Mouse (Mus musculus) limb, embryonic 10.5 days (tissue): Measurements from ENCODE around the gene Gm17359. TPM values are rescaled to one million over a fixed set of nuclear protein-coding genes. Genes with fewer than 3 reads are reported as not detected.

Experiments used
- DNase-seq: peaks from one replicate; pipeline ENCODE4 v3.0.0-alpha.2; 2017; ENCODE audit warnings: low spot score
- H3K27ac ChIP-seq: fragments of 300-500 bp; sonication (generic); 2 replicates; pipeline ENCODE4 v1.5.1; 2016; ENCODE audit warnings: mild to moderate bottlenecking
- H3K27me3 ChIP-seq: fragments of 300-500 bp; sonication (generic); 2 replicates; pipeline ENCODE4 v1.6.1; 2016; ENCODE audit warnings: low read depth, mild to moderate bottlenecking; ENCODE audit not compliant: poor library complexity, severe bottlenecking
- H3K36me3 ChIP-seq: fragments of 300-500 bp; sonication (generic); 2 replicates; pipeline ENCODE4 v1.6.1; 2016; ENCODE audit warnings: mild to moderate bottlenecking, moderate library complexity
- H3K4me1 ChIP-seq: fragments of 300-500 bp; sonication (generic); 2 replicates; pipeline ENCODE4 v1.6.1; 2016
- H3K4me3 ChIP-seq: fragments of 300-500 bp; sonication (generic); 2 replicates; pipeline ENCODE4 v1.5.1; 2016; ENCODE audit warnings: mild to moderate bottlenecking, moderate library complexity
- H3K9me3 ChIP-seq: fragments of 300-500 bp; sonication (generic); replicated peaks from 2 replicates; pipeline ENCODE4 v1.6.1; 2016; ENCODE audit warnings: mild to moderate bottlenecking
- WGBS: fragments of 180-500 bp; shearing (Covaris S2); methylation state at CpG from one replicate; pipeline ENCODE4 v1.1.7; 2016; 5-methylcytosine and 5-hydroxymethylcytosine counted together
- polyA plus RNA-seq: library from polyadenylated mRNA; unstranded; fragments of >200 nt; fragmentation: Nextera tagmentation; extraction: Ambion mirVana; gene quantifications from 2 replicates; pipeline ENCODE4 v1.2.1, GENCODE M21; 2016

The Gm17359 gene
- polyA plus RNA-seq, 1 experiment from 2014 or later: not detected

DNA sequence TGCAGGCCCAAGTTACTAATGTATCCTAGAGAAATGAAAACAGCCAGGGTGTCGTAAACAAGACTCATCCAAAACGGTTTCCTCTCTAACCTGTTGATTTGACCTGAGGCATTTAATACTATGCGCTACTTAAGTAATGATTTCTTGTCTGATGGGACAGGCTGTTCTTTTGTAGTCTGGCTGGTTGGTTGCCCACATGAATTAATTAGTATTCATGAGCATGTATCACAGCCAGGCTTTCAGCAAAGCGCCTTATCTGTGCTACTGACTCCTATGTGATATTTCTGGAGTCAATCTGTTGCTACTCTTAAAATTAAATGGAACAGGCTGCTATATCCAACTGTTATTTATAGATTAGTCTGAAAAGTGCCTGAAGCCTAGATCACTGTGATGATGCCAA is 138.4 kb downstream of the Gm17359 start:
- Histone ChIP-seq H3K27ac (no peak overlapping the region), H3K4me3 (no peak overlapping the region), H3K36me3 (peaks cover 36% of the 10 kb centered on the region), H3K9me3 (no peaks in the 10 kb centered on the region), H3K27me3 (no peaks in the 10 kb centered on the region), H3K4me1 (no peaks in the 10 kb centered on the region)
- no peak for DNase-seq
- 82% methylated on average over 4 of the region's 4 CpGs for WGBS

DNA sequence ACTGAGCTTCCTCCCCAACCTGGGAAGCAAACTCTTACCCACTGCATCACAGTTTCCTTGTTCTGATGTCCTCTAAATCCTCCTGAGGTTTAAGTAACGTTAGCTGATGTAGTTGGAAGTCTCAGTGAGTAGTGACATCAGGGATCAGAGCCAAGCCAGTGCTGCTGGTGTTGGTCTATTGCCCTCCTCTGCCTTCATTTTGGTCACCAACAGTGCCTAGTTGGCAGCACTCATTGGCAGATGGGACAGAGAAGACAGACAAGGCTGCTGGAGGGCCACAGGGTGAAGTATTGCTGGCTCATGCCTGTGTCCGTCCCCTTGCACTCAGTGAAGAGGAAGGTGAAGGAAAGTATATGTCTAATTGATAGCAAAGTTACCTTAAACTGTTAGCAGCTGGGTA is 139.5 kb downstream of the Gm17359 start:
- Histone ChIP-seq H3K4me1 (no peaks in the 10 kb centered on the region), H3K36me3 (peaks cover 45% of the 10 kb centered on the region), H3K9me3 (no peaks in the 10 kb centered on the region), H3K4me3 (no peak overlapping the region), H3K27me3 (no peaks in the 10 kb centered on the region), H3K27ac (no peak overlapping the region)
- no peak for DNase-seq
- 84% methylated on average over 2 of the region's 2 CpGs for WGBS

DNA sequence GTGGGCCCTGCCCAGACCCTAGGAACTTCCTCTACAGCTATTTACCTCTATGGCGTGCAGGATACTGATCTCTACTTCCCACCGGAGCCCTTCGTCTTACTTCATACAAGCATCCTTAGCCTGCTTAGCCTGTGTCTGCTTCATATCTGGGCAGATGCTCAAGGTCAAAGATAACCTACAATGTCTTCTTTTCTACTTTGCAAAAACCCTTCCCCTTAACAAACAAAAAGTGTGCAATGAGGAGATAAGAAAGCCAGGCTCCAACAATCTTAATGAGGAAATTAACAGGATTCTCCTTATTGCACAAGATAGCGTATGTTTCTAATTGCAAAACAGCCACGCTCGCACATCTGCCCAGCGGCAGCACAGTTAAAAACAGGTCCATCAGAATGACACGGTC is 141.9 kb downstream of the Gm17359 start:
- Histone ChIP-seq H3K27ac (no peak overlapping the region), H3K4me3 (no peak overlapping the region), H3K4me1 (no peaks in the 10 kb centered on the region), H3K36me3 (peaks cover 52% of the 10 kb centered on the region), H3K9me3 (no peaks in the 10 kb centered on the region), H3K27me3 (no peaks in the 10 kb centered on the region)
- DNase-seq: no peak
- WGBS: 86% methylated on average over 8 of the region's 8 CpGs

DNA sequence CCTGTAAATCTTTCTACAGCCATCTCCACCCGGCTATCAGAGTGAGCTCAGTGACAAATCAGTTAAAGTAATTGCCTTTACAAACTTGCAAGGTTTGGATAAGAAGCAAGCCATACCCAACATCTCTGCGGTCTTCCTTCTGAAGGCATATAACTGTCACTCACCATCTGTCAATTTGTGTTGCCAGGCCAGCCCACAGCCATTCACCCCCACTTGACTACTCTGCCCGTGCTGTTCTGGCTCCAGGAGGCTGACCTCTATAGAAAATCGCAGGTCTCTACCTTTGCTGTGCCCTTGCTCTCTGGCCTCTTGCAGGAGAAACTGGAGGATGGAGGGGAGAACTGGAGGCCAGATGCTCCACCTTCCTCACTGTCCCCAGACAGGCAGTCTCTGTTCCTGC is 142.4 kb downstream of the Gm17359 start:
- H3K4me3 ChIP-seq: no peak overlapping the region
- H3K27me3 ChIP-seq: no peaks in the 10 kb centered on the region
- H3K27ac ChIP-seq: no peak overlapping the region
- no peaks in the 10 kb centered on the region for H3K4me1 ChIP-seq
- no peak for DNase-seq
- WGBS: 74% methylated on average over 4 of the region's 4 CpGs
- H3K9me3 ChIP-seq: no peaks in the 10 kb centered on the region
- H3K36me3 ChIP-seq: peaks cover 57% of the 10 kb centered on the region

DNA sequence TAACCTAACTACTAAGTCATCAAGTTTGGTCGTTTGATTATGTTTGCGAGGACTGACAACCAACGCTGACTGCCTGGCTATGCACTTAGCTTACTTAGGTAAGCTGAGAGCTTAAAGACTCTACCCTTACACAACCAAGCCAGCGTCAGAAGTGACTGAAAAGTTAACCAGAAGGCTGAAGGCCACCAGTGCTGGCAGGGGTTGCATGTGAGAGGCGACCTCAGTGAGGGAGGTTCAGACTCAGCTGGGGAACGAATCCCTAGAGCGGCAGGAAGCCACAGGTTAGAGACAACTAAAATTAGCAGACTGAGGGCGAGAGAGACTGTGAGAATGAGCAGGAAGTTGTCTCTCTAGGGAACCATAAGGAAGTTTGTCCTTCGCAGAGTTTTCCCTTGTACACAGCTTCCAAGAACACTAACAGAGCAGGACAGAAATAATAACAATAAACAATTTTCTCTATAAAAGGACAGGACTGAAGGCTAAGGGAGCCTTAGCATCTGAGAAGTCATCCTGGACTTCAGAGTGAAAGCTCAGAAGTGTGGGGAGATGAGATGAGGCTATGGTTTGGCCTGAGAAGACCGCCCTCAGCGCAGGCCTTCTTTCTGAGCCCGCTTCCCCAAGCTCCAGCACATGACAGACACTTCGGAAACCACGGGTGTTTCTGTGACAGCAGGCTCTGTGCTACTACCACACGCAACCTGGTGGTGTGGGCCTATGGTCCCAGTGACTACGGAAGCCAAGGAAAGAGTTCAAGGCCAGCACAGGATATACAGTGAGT is 148.0 kb downstream of the Gm17359 start:
- no peaks in the 10 kb centered on the region for H3K27me3 ChIP-seq
- no peak overlapping the region for H3K4me3 ChIP-seq
- peaks cover 70% of the 10 kb centered on the region for H3K36me3 ChIP-seq
- DNase-seq: no peak
- no peak overlapping the region for H3K27ac ChIP-seq
- no peaks in the 10 kb centered on the region for H3K4me1 ChIP-seq
- no peaks in the 10 kb centered on the region for H3K9me3 ChIP-seq
- WGBS: 88% methylated on average over 16 of the region's 16 CpGs

DNA sequence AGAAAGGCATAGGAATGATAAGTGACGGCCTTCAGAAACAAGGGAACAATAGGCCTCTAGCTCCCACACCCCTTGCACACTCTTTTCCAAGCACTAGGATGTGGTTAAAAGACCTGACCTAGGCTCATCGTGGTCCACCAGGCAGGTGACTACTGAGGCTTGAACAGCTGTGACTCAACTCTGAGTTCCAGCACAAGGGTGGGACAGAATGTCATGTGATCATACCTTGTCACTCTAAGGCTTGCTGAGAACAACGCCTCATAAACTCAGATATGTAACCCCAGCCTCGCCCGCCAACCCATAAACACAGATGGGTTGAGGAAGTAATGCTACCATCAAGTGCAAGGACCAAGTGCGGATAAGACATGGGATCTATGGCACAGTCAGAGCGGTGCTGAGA is 151.6 kb downstream of the Gm17359 start:
- H3K27ac ChIP-seq: no peak overlapping the region
- H3K4me1 ChIP-seq: no peaks in the 10 kb centered on the region
- H3K27me3 ChIP-seq: no peaks in the 10 kb centered on the region
- peaks cover 71% of the 10 kb centered on the region for H3K36me3 ChIP-seq
- no peak for DNase-seq
- H3K4me3 ChIP-seq: no peak overlapping the region
- WGBS: 96% methylated on average over 7 of the region's 7 CpGs
- H3K9me3 ChIP-seq: no peaks in the 10 kb centered on the region

DNA sequence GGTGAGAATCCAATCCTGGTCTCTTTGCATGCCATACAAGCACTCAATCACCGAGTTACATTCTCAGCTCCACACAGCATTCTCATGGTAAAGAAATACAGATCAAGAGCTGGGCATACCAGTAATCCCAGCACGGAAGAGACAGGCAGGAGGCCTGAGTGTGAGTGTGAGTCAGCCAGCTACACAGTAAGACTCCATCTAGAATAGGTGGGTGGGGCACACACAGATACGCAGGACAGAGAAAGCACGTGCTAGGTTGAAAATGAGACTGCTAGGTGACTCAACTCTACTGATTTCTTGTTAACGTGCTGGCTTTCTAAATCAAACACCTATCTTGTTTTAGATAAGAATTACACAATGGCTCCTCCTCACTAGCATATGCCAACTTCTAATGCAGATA is 153.6 kb downstream of the Gm17359 start:
- no peak for DNase-seq
- Histone ChIP-seq H3K36me3 (peaks cover 68% of the 10 kb centered on the region), H3K4me1 (no peaks in the 10 kb centered on the region), H3K27me3 (no peaks in the 10 kb centered on the region), H3K27ac (no peak overlapping the region), H3K9me3 (no peaks in the 10 kb centered on the region), H3K4me3 (no peak overlapping the region)
- WGBS: 93% methylated on average over 5 of the region's 5 CpGs

DNA sequence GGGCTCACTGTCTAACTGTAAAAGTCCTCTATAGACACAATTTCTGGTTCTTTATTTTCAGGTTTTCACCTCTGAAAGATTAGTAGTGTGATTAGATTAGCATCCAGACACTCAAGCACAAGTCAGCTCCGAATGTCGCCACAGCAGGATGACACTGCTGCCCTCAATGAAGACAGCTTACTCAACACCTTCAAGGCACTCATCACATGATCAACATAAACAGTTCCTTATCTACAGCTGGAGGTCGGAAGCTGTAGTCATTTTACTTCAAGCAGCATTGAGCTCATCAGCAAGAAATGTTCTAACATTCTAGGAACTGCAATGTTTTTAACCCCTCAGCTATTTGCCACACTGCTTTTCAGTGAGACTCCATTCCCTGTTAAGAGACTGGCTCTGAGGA is 155.2 kb downstream of the Gm17359 start:
- WGBS: 85% methylated on average over 3 of the region's 3 CpGs
- H3K27ac ChIP-seq: no peak overlapping the region
- peaks cover 1% of the 10 kb centered on the region for H3K4me1 ChIP-seq
- no peaks in the 10 kb centered on the region for H3K27me3 ChIP-seq
- no peaks in the 10 kb centered on the region for H3K9me3 ChIP-seq
- H3K36me3 ChIP-seq: peaks cover 57% of the 10 kb centered on the region
- no peak for DNase-seq
- no peak overlapping the region for H3K4me3 ChIP-seq

DNA sequence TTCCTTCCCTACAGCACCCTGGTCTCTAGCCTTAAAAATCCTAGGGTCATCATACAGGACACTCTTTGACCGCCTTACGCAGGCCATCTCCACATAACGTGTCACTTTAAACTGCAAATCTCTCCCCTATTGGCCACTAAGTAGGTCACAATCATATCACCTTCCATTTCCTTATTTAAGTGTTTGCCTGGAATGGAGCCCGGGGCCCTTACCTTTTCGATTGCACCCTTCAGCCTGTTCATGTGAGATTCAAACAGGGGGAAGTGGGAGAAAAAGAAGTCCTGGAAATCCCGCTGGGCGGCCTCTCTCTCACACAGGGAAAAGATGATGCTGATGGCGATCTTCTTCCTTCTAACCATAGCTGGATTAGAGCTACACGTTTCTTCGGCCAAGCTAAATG is 156.6 kb downstream of the Gm17359 start:
- 96% methylated on average over 10 of the region's 10 CpGs for WGBS
- no peaks in the 10 kb centered on the region for H3K27me3 ChIP-seq

DNA sequence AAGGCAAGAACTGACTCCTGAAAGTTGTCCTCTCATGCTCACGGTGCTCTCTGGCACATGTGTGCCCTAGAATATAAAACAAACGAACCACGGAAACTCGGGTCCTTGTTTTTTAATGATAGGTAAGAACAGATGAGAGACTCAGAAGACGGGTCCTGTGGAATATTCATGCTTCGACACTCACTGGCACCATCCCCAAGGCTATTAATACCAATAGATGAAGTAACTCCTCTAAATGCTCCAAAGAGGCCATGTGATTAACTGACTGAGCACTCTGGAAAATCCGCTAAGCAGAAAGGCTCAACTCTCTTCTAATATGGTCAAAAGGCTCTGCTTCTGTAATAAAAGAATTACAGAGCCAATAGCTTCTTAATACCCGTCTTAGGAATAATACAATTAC is 157.6 kb downstream of the Gm17359 start:
- peaks cover 4% of the 10 kb centered on the region for H3K4me1 ChIP-seq
- H3K9me3 ChIP-seq: no peaks in the 10 kb centered on the region
- no peak for DNase-seq
- H3K36me3 ChIP-seq: peaks cover 37% of the 10 kb centered on the region
- no peaks in the 10 kb centered on the region for H3K27me3 ChIP-seq
- 95% methylated on average over 8 of the region's 8 CpGs for WGBS
- H3K4me3 ChIP-seq: no peak overlapping the region
- no peak overlapping the region for H3K27ac ChIP-seq

More for the DNA sequence above, 156.6 kb downstream of the Gm17359 start:
- Histone ChIP-seq H3K4me1 (peaks cover 4% of the 10 kb centered on the region), H3K9me3 (no peaks in the 10 kb centered on the region), H3K27ac (no peak overlapping the region), H3K4me3 (no peak overlapping the region), H3K36me3 (peaks cover 47% of the 10 kb centered on the region)
- DNase-seq: no peak

DNA sequence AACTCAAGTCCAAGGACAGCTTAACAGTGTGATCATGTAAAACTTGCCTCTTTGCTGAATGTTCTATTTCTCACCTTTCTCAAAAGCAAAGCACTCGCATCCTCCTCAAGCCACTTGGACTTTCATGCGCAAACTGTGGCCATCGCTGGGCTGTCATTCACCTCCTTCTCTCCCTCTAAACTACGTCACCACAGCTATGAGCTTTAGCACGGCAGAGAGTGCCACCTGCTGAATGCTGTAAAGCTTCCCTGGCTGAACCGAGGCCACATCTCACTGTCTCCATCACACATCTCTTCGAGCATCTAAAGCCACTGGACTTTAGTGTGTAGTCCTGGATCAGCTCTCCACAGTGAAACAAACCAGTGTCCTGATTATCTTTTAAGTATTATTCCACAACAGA is 158.7 kb downstream of the Gm17359 start:
- peaks cover 41% of the 10 kb centered on the region for H3K36me3 ChIP-seq
- no peak overlapping the region for H3K27ac ChIP-seq
- no peaks in the 10 kb centered on the region for H3K27me3 ChIP-seq
- H3K4me3 ChIP-seq: no peak overlapping the region
- H3K9me3 ChIP-seq: no peaks in the 10 kb centered on the region
- whole genome bisulfite sequencing: 86% methylated on average over 7 of the region's 7 CpGs
- peaks cover 4% of the 10 kb centered on the region for H3K4me1 ChIP-seq
- no peak for DNase-seq

DNA sequence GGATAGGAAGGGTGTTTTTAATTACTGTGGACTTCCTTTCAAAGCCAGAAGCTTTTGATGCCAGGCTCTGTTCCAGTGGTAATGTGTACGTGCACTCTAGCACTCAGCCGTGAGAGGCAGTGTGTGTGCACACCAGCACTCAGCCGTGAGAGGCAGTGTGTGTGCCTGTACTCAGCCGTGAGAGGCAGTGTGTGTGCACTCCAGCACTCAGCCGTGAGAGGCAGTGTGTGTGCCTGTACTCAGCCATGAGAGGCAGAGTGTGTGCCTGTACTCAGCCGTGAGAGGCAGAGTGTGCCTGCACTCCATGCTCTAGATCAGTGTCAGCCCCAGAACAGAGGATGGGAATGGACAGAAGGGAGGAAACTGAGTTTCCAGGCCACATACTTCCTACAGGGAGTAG is 160.2 kb downstream of the Gm17359 start:
- Histone ChIP-seq H3K27ac (no peak overlapping the region), H3K27me3 (no peaks in the 10 kb centered on the region), H3K4me3 (no peak overlapping the region), H3K36me3 (peaks cover 44% of the 10 kb centered on the region), H3K9me3 (no peaks in the 10 kb centered on the region), H3K4me1 (peaks cover 4% of the 10 kb centered on the region)
- no peak for DNase-seq
- WGBS: 62% methylated on average over 6 of the region's 6 CpGs

DNA sequence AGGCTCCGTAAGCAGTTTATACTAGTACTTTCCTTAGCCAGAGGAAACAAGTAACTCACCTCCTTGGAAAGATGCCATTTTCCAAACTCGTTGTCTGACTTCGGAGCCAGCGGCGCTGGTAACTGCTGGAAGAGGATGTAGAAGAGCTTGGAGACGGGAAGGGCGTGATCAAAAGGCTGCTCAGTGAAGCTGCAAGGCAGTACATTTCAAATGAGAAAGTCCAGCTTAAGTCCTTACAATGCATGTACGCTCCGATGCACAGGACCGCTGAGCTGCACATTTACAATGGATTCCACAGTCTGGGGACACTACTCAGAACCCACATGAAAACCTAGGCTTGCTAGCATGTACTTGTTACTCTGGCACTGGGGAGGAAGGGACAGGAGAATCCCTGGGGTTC is 163.8 kb downstream of the Gm17359 start:
- H3K4me1 ChIP-seq: peaks cover 4% of the 10 kb centered on the region
- no peak for DNase-seq
- H3K27ac ChIP-seq: no peak overlapping the region
- no peaks in the 10 kb centered on the region for H3K9me3 ChIP-seq
- H3K4me3 ChIP-seq: no peak overlapping the region
- H3K36me3 ChIP-seq: peaks cover 25% of the 10 kb centered on the region
- H3K27me3 ChIP-seq: no peaks in the 10 kb centered on the region
- WGBS: 95% methylated on average over 10 of the region's 10 CpGs
